Mouse (Mus musculus) intestine, postnatal 0 days (tissue): ENCODE data around the gene Ttc21a. TPM values are rescaled to one million over a fixed set of nuclear protein-coding genes. Genes with fewer than 3 reads are reported as not detected.

ENCODE experiments used
- ATAC-seq: fragments of 200-750 bp; cut with Nextera tagmentation; 2 replicates; pipeline ENCODE4 v1.8.0; 2017; ENCODE audit warnings: mild to moderate bottlenecking, moderate TSS enrichment, moderate library complexity
- H3K27ac ChIP-seq: fragments of 300-500 bp; sonication (generic); 2 replicates; pipeline ENCODE4 v1.5.1; 2014; ENCODE audit warnings: mild to moderate bottlenecking, low read depth, low read length, moderate library complexity
- H3K27me3 ChIP-seq: fragments of 300-500 bp; sonication (generic); replicated peaks from 2 replicates; pipeline ENCODE4 v1.6.1; 2014; ENCODE audit warnings: low read length, mixed read lengths; ENCODE audit not compliant: control insufficient read depth, insufficient read depth
- H3K36me3 ChIP-seq: fragments of 300-500 bp; sonication (generic); 2 replicates; pipeline ENCODE4 v1.6.1; 2014; ENCODE audit warnings: mild to moderate bottlenecking, moderate library complexity; ENCODE audit not compliant: control insufficient read depth, insufficient read depth
- H3K4me1 ChIP-seq: fragments of 300-500 bp; sonication (generic); replicated peaks from 2 replicates; pipeline ENCODE4 v1.6.1; 2014; ENCODE audit warnings: antibody characterized with exemption, low read length, mixed read lengths; ENCODE audit not compliant: control insufficient read depth, insufficient read depth
- H3K4me2 ChIP-seq: fragments of 300-500 bp; sonication (generic); replicated peaks from 2 replicates; pipeline ENCODE4 v1.6.1; 2014; ENCODE audit warnings: low read depth, mild to moderate bottlenecking, moderate library complexity
- H3K4me3 ChIP-seq: fragments of 300-500 bp; sonication (generic); 2 replicates; pipeline ENCODE4 v1.5.1; 2014; ENCODE audit warnings: low read depth, low read length
- H3K9ac ChIP-seq: fragments of 300-500 bp; sonication (generic); 2 replicates; pipeline ENCODE4 v1.6.1; 2014; ENCODE audit warnings: mild to moderate bottlenecking, low read depth, low read length
- H3K9me3 ChIP-seq: fragments of 300-500 bp; sonication (generic); 2 replicates; pipeline ENCODE4 v1.6.1; 2016; ENCODE audit warnings: mixed run types; ENCODE audit not compliant: control insufficient read depth
- CTCF ChIP-seq: sonication (generic); IDR thresholded peaks from 2 replicates; pipeline ENCODE4 v1.5.1; 2016; ENCODE audit warnings: low read depth, mild to moderate bottlenecking, control low read depth, antibody characterized with exemption, moderate library complexity
- WGBS: fragments of 180-500 bp; shearing (Covaris S2); extraction: QIAGEN DNeasy Blood & Tissue Kit; methylation state at CpG from one replicate; pipeline ENCODE4 v1.1.7; 2014; 5-methylcytosine and 5-hydroxymethylcytosine counted together
- polyA plus RNA-seq: library from polyadenylated mRNA; unstranded; fragments of >200 nt; fragmentation: Nextera tagmentation; extraction: Ambion mirVana; gene quantifications from 2 replicates; pipeline ENCODE4 v1.2.1, GENCODE M21; 2015

Gene Ttc21a
- polyA plus RNA-seq, 1 experiment from 2014 or later: not detected

DNA sequence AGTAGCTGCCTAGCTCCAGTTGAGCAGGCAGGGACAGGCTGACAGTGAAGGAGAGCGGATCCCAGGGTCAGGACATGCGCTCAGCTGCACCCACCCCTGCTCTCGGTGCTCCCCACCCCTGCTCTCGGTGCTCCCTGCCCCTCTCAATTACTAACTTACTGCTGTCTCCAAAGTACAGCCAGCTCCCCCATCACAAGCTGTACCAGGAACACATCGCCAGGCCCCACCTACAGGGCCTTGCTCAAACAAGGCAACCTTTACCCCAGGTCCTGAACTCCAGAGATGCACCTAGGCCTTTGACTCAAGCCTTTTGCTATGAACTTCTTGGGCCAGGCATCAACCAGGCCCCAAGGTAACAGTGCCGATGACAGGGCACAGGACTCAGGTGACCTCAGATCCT is 3.7 kb upstream of the Ttc21a start:
- Histone ChIP-seq H3K9ac (no peak overlapping the region), H3K27ac (0 out of 2 replicates have a peak overlapping the region, but pooled peaks have one; percentile 15), H3K27me3 (no peaks in the 10 kb centered on the region), H3K9me3 (no peaks in the 10 kb centered on the region), H3K4me2 (no peak overlapping the region), H3K4me1 (0 out of 2 replicates have a peak, but pooled peaks cover 4% of the 10 kb centered on the region), H3K36me3 (peaks cover 31% of the 10 kb centered on the region), H3K4me3 (no peak overlapping the region)
- WGBS: 64% methylated on average over 6 of the region's 6 CpGs
- TF ChIP-seq CTCF: no peak
- no peak for ATAC-seq

DNA sequence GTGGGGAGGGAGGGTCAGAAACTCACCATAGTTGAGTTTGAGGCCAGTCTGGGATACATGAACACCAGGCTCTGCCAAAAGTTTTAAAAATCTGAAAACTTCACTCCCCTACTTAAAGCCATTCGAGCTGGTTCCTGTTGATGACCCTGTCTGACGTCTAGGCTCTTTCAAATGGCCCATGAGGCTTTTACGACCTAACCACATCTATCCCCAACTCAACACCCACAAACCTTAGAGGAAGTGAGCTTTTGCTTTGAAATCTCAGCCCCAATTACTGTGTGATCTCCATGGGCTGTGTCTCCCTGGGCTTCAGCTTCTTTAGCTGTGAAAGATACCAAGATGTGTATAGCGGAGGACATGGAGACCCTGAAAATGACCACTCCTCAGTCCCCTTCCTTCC is 1.1 kb downstream of the Ttc21a start:
- Histone ChIP-seq H3K27me3 (no peaks in the 10 kb centered on the region), H3K4me1 (no peaks in the 10 kb centered on the region), H3K9me3 (no peaks in the 10 kb centered on the region), H3K36me3 (no peaks in the 10 kb centered on the region), H3K9ac (no peak overlapping the region), H3K4me2 (no peak overlapping the region), H3K27ac (no peak overlapping the region), H3K4me3 (no peak overlapping the region)
- 70% methylated on average over 4 of the region's 4 CpGs for WGBS
- no peak for ATAC-seq
- TF ChIP-seq CTCF: no peak

DNA sequence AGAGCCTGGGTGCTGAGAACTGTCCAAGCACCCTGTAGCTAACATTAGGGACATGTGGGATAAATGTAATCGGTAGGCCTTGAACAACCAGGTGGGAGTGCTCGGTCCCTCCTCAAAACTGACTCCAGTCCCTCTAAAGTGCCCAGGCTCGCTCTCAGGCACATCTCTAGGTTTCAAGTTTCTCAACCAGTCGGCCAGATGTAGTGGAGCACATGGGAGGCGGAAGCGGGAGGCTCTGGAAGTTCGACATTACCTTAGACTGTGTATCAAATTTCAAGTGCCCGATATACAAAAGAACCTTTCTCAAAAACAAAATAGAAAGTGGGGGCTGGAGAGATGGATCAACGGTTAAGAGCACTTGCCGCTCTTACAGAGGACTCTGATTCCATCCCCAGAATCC is 2.2 kb downstream of the Ttc21a start:
- WGBS: 76% methylated on average over 10 of the region's 10 CpGs
- no peak overlapping the region for H3K27ac ChIP-seq
- H3K9me3 ChIP-seq: no peaks in the 10 kb centered on the region
- TF ChIP-seq CTCF: no peak
- no peak overlapping the region for H3K4me3 ChIP-seq
- no peaks in the 10 kb centered on the region for H3K36me3 ChIP-seq
- no peak overlapping the region for H3K9ac ChIP-seq
- no peak overlapping the region for H3K4me2 ChIP-seq
- no peak for ATAC-seq
- no peaks in the 10 kb centered on the region for H3K4me1 ChIP-seq
- no peaks in the 10 kb centered on the region for H3K27me3 ChIP-seq

DNA sequence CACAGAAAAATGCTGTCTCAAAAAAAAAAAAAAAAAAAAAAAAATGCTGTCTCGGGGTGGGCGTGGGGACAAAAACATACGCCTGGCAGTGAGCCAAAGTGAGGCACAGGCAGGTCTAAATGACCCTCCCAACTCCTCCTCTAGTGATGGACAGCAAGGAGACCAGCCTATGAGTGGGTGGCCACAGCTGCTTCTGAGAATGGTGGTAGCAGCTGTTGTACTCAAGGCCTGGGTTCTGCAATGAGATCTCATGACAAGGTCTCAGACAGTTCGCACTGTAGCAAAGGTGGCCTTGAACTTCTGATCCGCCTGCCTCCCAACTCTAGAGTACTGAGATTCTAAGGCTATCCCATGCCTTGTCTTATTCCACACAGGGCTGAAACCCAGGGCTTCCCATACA is 4.0 kb downstream of the Ttc21a start:
- 55% methylated on average over 5 of the region's 5 CpGs for WGBS
- ATAC-seq: no peak
- H3K4me1 ChIP-seq: no peaks in the 10 kb centered on the region
- H3K36me3 ChIP-seq: no peaks in the 10 kb centered on the region
- no peak overlapping the region for H3K4me3 ChIP-seq
- no peak for TF ChIP-seq CTCF
- no peaks in the 10 kb centered on the region for H3K27me3 ChIP-seq
- H3K4me2 ChIP-seq: no peak overlapping the region
- no peaks in the 10 kb centered on the region for H3K9me3 ChIP-seq
- no peak overlapping the region for H3K9ac ChIP-seq
- no peak overlapping the region for H3K27ac ChIP-seq

DNA sequence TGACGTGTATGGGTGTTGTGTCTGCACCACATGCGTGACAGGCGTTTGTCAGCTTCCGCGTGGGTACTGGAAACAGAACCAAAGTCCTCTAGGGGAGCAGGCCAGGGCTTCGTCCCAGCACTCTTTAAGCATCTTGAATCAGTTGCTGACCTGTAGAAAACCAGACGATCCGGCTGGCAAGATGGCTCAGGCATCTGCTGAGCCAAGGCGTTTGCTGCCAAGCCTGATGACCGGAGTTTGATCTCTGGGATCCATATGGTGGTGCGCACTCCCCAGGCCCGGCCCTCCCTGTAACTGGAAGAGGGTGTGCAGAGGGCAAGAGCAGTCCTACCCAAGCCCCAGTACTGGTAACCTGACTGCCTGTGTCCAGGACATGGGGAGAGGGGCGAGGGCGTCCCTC is 4.5 kb downstream of the Ttc21a start:
- H3K4me1 ChIP-seq: no peaks in the 10 kb centered on the region
- H3K4me3 ChIP-seq: no peak overlapping the region
- H3K9ac ChIP-seq: no peak overlapping the region
- H3K9me3 ChIP-seq: no peaks in the 10 kb centered on the region
- no peaks in the 10 kb centered on the region for H3K27me3 ChIP-seq
- no peaks in the 10 kb centered on the region for H3K36me3 ChIP-seq
- WGBS: 83% methylated on average over 14 of the region's 14 CpGs
- no peak overlapping the region for H3K4me2 ChIP-seq
- ATAC-seq: no peak
- no peak for TF ChIP-seq CTCF
- H3K27ac ChIP-seq: no peak overlapping the region

DNA sequence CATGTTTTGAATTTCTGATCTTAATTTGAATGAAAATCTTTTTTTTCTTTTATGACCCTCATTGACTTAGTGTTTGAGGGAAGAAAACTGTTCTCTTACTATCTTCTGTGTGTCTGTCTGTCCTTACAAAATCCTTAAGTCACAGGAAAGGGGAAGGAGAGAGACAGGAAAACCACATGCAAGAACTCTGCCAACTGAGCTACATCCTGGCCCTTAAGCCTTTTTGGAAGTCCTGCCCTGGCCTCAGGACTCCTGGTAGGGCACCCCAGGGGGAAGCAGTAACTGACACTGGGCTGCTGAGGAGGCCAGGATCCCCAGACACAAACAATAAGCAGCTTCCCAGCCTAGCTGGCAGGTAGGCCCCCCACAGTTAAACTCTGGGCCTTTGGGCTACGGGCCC is 5.9 kb downstream of the Ttc21a start:
- ATAC-seq: no peak
- Histone ChIP-seq H3K4me1 (no peaks in the 10 kb centered on the region), H3K9me3 (no peaks in the 10 kb centered on the region), H3K9ac (no peak overlapping the region), H3K27ac (no peak overlapping the region), H3K4me2 (no peak overlapping the region), H3K36me3 (no peaks in the 10 kb centered on the region), H3K27me3 (no peaks in the 10 kb centered on the region), H3K4me3 (no peak overlapping the region)
- no peak for TF ChIP-seq CTCF
- WGBS: 71% methylated on average over 1 of the region's 1 CpGs
